Mouse (Mus musculus): ENCODE measurements at regions not wholly inside any gene's neighbourhood (a gene's known extent, or its start where the extent isn't known, plus 50 kb on each side); places are given as distances from the start of the nearest gene placed in this dataset.

DNA sequence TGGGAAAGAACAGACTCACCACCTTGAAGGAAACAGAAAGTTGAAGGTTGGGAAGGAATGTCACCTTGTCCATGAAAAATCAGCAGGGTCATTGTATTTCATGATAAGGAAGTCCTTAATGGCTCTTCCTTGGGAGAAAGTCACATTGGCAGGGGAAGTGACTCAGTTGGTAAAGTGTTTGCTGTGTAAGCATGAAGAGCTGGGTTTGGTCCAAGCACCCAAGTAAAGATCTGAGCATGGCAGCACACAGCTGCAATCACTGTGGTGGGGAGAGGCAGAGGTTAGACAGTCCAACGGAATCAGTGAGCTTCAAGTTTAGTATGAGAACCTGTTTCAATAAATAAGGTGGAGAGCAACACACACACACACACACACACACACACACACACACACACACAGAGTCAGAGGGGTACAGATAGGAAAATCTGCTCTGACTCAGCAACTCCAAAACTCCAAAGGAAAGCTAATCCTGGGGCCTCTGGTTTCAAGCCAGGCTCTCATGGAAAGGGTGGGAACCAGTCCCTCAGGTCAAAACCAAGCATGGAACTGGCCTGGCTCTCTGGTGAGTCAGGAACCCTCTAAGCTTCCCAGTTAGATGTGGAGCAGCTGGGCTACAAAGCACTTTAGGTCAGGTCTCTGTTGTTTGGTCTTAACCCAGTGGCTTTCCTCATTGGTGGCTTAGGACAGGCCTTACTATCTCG lies 180.2 kb upstream of the Jade1 start:
- H3K4me2 ChIP-seq (replicated peaks; ENCODE audit: low read depth, low read length): no peak overlapping the region
- 75% methylated on average over 2 of the region's 2 CpGs for WGBS
- H3K27me3 ChIP-seq (ENCODE audit: control insufficient read depth, insufficient read depth, low read length): no peaks in the 10 kb centered on the region
- no peaks in the 10 kb centered on the region for H3K4me1 ChIP-seq (ENCODE audit: control insufficient read depth, insufficient read depth, low read length)
- no peak for ATAC-seq (ENCODE audit: insufficient number of reproducible peaks, insufficient read depth, low FRiP score, low read depth)
- H3K27ac ChIP-seq (ENCODE audit: low read length): no peak overlapping the region
- no peaks in the 10 kb centered on the region for H3K36me3 ChIP-seq (ENCODE audit: control insufficient read depth, insufficient read depth, low read length)
- no peak overlapping the region for H3K9ac ChIP-seq (replicated peaks; ENCODE audit: low read depth, low read length)
- no peaks in the 10 kb centered on the region for H3K9me3 ChIP-seq (ENCODE audit: control insufficient read depth, low read depth, low read length)
- H3K4me3 ChIP-seq (ENCODE audit: low read depth, low read length): no peak overlapping the region

DNA sequence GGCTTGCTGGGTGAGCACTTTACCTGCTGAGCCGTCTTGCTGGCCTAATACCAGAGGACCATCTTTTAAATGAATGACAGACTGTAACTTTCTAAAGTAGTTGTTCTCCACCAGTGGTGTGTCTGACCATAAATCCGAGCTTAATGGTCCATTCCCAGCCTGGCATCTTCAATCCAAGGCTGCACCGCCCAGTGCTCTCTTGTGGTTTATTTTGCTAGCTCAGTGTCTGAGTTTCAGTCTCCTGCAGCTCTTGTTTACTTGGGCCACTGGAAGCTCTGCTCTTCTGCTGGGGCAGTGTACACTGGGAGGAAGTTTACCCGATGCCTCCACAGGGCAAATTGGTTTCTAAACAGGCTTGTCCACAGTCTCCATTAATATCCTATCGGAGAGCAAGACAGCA lies 182.3 kb upstream of the Jade1 start:
- Histone ChIP-seq H3K27ac (ENCODE audit: low read length) (no peak overlapping the region), H3K4me3 (ENCODE audit: low read depth, low read length) (no peak overlapping the region), H3K36me3 (ENCODE audit: control insufficient read depth, insufficient read depth, low read length) (no peaks in the 10 kb centered on the region), H3K4me1 (ENCODE audit: control insufficient read depth, insufficient read depth, low read length) (no peaks in the 10 kb centered on the region), H3K4me2 (replicated peaks; ENCODE audit: low read depth, low read length) (no peak overlapping the region), H3K9me3 (ENCODE audit: control insufficient read depth, low read depth, low read length) (no peaks in the 10 kb centered on the region), H3K27me3 (ENCODE audit: control insufficient read depth, insufficient read depth, low read length) (no peaks in the 10 kb centered on the region), H3K9ac (replicated peaks; ENCODE audit: low read depth, low read length) (no peak overlapping the region)
- WGBS: 62% methylated on average over 5 of the region's 5 CpGs
- no peak for ATAC-seq (ENCODE audit: insufficient number of reproducible peaks, insufficient read depth, low FRiP score, low read depth)

DNA sequence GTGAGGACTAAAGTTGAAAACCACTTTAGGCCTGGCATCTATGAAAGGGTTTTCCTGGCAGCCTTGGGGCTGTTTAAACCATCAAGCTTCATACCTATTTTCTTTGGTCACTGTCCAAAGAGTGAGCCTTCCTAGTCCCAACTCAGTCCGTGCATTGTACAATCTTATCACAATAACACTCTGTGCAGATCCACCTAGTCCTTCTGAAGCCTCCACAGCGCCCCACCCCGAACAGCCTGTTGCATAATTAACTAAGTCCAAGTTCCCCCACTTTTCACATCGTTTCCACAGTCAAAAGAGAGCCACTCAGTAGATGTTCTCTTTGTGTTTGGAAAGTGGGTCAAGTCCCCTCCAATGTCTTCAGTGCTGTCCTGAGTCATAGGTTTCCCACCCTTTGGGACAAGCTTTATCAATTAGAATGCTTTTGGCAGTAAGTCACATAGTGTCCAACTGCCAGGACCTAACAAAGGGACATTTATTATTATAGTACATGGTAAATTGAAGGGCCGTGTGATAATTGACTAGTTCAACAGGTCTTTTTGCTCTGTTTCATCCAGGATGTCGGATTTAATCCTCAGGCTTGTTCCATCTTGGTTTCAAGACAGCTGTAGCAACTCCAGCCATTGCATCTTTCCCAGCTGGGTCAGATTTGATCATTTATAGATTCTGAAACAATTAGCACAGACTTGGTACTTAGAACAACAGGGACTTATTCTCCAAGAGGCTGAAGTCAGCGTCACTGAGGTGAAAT lies 187.0 kb upstream of the Jade1 start:
- Histone ChIP-seq H3K9me3 (ENCODE audit: control insufficient read depth, low read depth, low read length) (no peaks in the 10 kb centered on the region), H3K27ac (ENCODE audit: low read length) (no peak overlapping the region), H3K4me1 (ENCODE audit: control insufficient read depth, insufficient read depth, low read length) (no peaks in the 10 kb centered on the region), H3K9ac (replicated peaks; ENCODE audit: low read depth, low read length) (no peak overlapping the region), H3K4me2 (replicated peaks; ENCODE audit: low read depth, low read length) (no peak overlapping the region), H3K4me3 (ENCODE audit: low read depth, low read length) (no peak overlapping the region), H3K36me3 (ENCODE audit: control insufficient read depth, insufficient read depth, low read length) (no peaks in the 10 kb centered on the region), H3K27me3 (ENCODE audit: control insufficient read depth, insufficient read depth, low read length) (no peaks in the 10 kb centered on the region)
- WGBS: 82% methylated on average over 7 of the region's 7 CpGs
- ATAC-seq (ENCODE audit: insufficient number of reproducible peaks, insufficient read depth, low FRiP score, low read depth): no peak

DNA sequence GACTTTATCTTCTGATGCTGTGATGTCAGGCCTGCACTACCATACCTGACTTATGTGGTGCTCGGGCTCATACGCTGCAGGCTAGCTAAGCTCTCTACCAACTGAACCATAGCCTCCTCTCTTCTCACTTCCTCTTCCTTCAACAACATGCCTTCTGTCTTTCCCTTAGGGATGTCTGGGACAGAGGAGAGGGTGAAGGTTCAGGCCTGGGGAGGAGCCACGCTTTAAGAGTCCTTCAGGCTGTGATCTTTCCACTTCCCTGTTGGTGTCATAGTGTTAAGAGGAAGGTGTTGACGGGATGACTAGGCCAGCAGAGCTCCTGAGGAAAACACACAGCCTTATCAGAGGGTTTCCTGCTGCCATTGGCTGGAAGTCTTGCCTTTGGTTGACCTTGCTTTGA lies 188.8 kb upstream of the Jade1 start:
- WGBS: 65% methylated on average over 4 of the region's 4 CpGs
- no peaks in the 10 kb centered on the region for H3K9me3 ChIP-seq (ENCODE audit: control insufficient read depth, low read depth, low read length)
- H3K27me3 ChIP-seq (ENCODE audit: control insufficient read depth, insufficient read depth, low read length): no peaks in the 10 kb centered on the region
- no peak for ATAC-seq (ENCODE audit: insufficient number of reproducible peaks, insufficient read depth, low FRiP score, low read depth)
- H3K4me3 ChIP-seq (ENCODE audit: low read depth, low read length): no peak overlapping the region
- no peaks in the 10 kb centered on the region for H3K36me3 ChIP-seq (ENCODE audit: control insufficient read depth, insufficient read depth, low read length)
- no peak overlapping the region for H3K27ac ChIP-seq (ENCODE audit: low read length)
- no peak overlapping the region for H3K4me2 ChIP-seq (replicated peaks; ENCODE audit: low read depth, low read length)
- H3K4me1 ChIP-seq (ENCODE audit: control insufficient read depth, insufficient read depth, low read length): no peaks in the 10 kb centered on the region
- H3K9ac ChIP-seq (replicated peaks; ENCODE audit: low read depth, low read length): no peak overlapping the region

DNA sequence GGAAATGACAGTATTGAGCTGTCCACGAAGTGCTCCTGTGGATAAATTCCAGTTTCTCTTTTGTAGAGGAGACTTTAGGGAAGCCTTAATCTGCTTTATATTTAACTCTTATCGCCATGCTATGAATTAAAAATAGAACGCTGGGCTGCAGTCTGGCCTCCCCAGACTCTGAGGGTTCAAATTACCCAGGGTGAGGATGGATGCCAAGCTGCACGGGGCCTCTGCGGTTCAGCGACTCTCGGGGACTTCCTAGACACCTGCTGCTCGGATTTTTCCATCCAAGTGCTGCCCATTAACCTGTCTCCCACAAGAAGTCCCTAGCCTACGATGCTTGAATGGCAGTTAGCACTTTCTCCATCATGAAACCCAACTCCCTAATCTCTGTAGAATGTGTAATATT lies 189.3 kb upstream of the Jade1 start:
- H3K9ac ChIP-seq (replicated peaks; ENCODE audit: low read depth, low read length): no peak overlapping the region
- no peak overlapping the region for H3K4me3 ChIP-seq (ENCODE audit: low read depth, low read length)
- no peaks in the 10 kb centered on the region for H3K36me3 ChIP-seq (ENCODE audit: control insufficient read depth, insufficient read depth, low read length)
- no peaks in the 10 kb centered on the region for H3K9me3 ChIP-seq (ENCODE audit: control insufficient read depth, low read depth, low read length)
- no peaks in the 10 kb centered on the region for H3K4me1 ChIP-seq (ENCODE audit: control insufficient read depth, insufficient read depth, low read length)
- no peak overlapping the region for H3K4me2 ChIP-seq (replicated peaks; ENCODE audit: low read depth, low read length)
- H3K27me3 ChIP-seq (ENCODE audit: control insufficient read depth, insufficient read depth, low read length): no peaks in the 10 kb centered on the region
- ATAC-seq (ENCODE audit: insufficient number of reproducible peaks, insufficient read depth, low FRiP score, low read depth): no peak
- WGBS: 52% methylated on average over 9 of the region's 9 CpGs
- no peak overlapping the region for H3K27ac ChIP-seq (ENCODE audit: low read length)

DNA sequence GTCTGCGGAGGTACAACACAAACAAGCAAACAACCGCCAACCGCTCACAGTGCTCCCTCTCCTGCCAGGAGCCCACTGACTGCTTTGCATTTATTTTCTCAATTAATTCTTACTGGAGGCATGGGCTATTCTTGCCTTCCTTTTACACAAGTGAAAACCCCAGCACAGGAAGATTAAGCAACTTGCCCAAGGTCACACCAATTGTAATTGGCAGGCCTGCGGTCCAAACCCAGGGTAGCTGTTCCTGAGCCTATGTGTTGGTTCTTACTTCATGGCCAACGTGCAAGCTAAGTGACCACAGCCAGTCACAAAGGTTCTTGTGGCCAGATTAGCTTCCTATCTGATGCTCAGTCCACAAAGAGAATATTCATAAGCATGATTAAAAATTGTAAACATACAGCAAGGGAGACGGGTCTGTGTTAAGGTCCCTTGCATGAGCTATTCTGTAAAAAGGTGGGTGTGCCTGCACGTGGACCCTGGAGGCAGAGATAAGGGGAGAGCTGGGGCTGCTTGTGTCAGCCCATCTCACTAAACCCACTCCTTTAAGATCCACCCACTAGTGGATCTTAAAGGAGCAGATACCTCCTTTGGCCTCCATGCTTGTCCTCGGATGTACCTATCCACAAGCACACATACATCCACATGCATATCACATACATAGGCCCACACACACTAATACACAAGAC lies 190.2 kb upstream of the Jade1 start:
- no peak overlapping the region for H3K9ac ChIP-seq (replicated peaks; ENCODE audit: low read depth, low read length)
- H3K36me3 ChIP-seq (ENCODE audit: control insufficient read depth, insufficient read depth, low read length): no peaks in the 10 kb centered on the region
- no peak overlapping the region for H3K27ac ChIP-seq (ENCODE audit: low read length)
- whole genome bisulfite sequencing: 67% methylated on average over 8 of the region's 8 CpGs
- H3K4me3 ChIP-seq (ENCODE audit: low read depth, low read length): no peak overlapping the region
- no peaks in the 10 kb centered on the region for H3K4me1 ChIP-seq (ENCODE audit: control insufficient read depth, insufficient read depth, low read length)
- H3K9me3 ChIP-seq (ENCODE audit: control insufficient read depth, low read depth, low read length): no peaks in the 10 kb centered on the region
- ATAC-seq (ENCODE audit: insufficient number of reproducible peaks, insufficient read depth, low FRiP score, low read depth): no peak
- no peak overlapping the region for H3K4me2 ChIP-seq (replicated peaks; ENCODE audit: low read depth, low read length)
- no peaks in the 10 kb centered on the region for H3K27me3 ChIP-seq (ENCODE audit: control insufficient read depth, insufficient read depth, low read length)

DNA sequence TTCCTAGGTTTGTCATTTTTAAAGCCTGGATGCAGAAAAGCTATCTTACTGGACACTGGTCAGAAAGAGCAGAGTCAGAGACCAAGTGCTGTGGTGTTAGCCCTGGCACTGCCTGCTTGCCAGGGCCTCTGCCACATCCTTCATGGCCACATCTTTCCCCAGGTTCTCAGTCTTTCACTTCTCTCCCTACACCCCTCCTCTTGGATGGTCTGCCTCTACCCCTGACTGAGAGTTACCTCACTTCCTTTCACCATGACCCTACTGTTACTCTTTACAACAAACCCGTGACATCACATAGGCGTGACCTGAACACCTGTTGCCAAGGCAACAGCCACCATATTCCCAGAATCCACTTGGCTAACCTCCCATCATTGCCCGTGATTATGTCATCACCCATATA lies 191.6 kb upstream of the Jade1 start:
- H3K4me1 ChIP-seq (ENCODE audit: control insufficient read depth, insufficient read depth, low read length): no peaks in the 10 kb centered on the region
- 86% methylated on average over 3 of the region's 3 CpGs for WGBS
- no peaks in the 10 kb centered on the region for H3K36me3 ChIP-seq (ENCODE audit: control insufficient read depth, insufficient read depth, low read length)
- no peak overlapping the region for H3K27ac ChIP-seq (ENCODE audit: low read length)
- no peaks in the 10 kb centered on the region for H3K27me3 ChIP-seq (ENCODE audit: control insufficient read depth, insufficient read depth, low read length)
- no peak for ATAC-seq (ENCODE audit: insufficient number of reproducible peaks, insufficient read depth, low FRiP score, low read depth)
- no peaks in the 10 kb centered on the region for H3K9me3 ChIP-seq (ENCODE audit: control insufficient read depth, low read depth, low read length)
- no peak overlapping the region for H3K4me3 ChIP-seq (ENCODE audit: low read depth, low read length)
- H3K4me2 ChIP-seq (replicated peaks; ENCODE audit: low read depth, low read length): no peak overlapping the region
- no peak overlapping the region for H3K9ac ChIP-seq (replicated peaks; ENCODE audit: low read depth, low read length)

DNA sequence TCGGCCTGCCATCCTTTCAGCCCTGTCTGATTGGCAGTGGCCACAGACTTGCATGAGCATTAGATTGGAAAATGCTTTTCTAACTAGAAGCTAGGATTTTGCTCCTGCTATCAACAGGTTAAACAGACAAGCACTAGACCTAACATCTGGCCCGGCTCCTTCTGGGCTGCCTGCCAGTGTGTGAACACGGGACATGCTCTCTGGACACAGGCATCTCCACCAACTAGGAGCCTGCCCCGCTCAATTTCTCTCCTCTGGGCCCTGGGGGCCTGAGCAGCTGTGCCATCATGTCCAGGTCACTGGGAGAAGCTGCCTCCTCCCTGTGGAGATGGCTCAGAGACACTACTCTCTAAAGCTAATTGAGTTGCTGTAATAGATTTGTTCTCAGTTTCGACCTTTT lies 195.3 kb upstream of the Jade1 start:
- H3K9me3 ChIP-seq (ENCODE audit: control insufficient read depth, low read depth, low read length): no peaks in the 10 kb centered on the region
- H3K36me3 ChIP-seq (ENCODE audit: control insufficient read depth, insufficient read depth, low read length): no peaks in the 10 kb centered on the region
- ATAC-seq (ENCODE audit: insufficient number of reproducible peaks, insufficient read depth, low FRiP score, low read depth): no peak
- H3K4me1 ChIP-seq (ENCODE audit: control insufficient read depth, insufficient read depth, low read length): no peaks in the 10 kb centered on the region
- H3K9ac ChIP-seq (replicated peaks; ENCODE audit: low read depth, low read length): no peak overlapping the region
- H3K4me2 ChIP-seq (replicated peaks; ENCODE audit: low read depth, low read length): no peak overlapping the region
- H3K4me3 ChIP-seq (ENCODE audit: low read depth, low read length): no peak overlapping the region
- 48% methylated on average over 5 of the region's 5 CpGs for WGBS
- H3K27ac ChIP-seq (ENCODE audit: low read length): no peak overlapping the region
- no peaks in the 10 kb centered on the region for H3K27me3 ChIP-seq (ENCODE audit: control insufficient read depth, insufficient read depth, low read length)

All from stomach, embryonic 14.5 days (tissue).